Mouse (Mus musculus) forelimb bud, embryonic 11.5 days (tissue): ENCODE results near the gene Hemgn.

Experiments
- DNase-seq: peaks from one replicate; pipeline ENCODE4 v3.0.0-alpha.2; 2012; ENCODE audit warnings: low read depth, low spot score

The Hemgn gene

GRCm38 (mm10) chr4:46413406-46413805, at the start of gene Hemgn:
Hemgn (minus strand) TSS chr4:46413506.
- no peak for DNase-seq

GRCm38 (mm10) chr4:46458411-46458810, 45.1 kb upstream of the Hemgn start:
- DNase-seq = no peak

- DNase-seq = no peak
Measured at GRCm38 (mm10) chr4:46457186-46457585, 43.9 kb upstream of the Hemgn start.

GRCm38 (mm10) chr4:46456762-46457161, 43.5 kb upstream of the Hemgn start:
- no peak for DNase-seq

- no peak for DNase-seq
Measured at GRCm38 (mm10) chr4:46454097-46454864, 41.0 kb upstream of the Hemgn start.

- DNase-seq = peak; percentile 17
Measured at GRCm38 (mm10) chr4:46452855-46453719, 39.8 kb upstream of the Hemgn start.

GRCm38 (mm10) chr4:46452481-46452850, 39.2 kb upstream of the Hemgn start:
- peak; percentile 76 for DNase-seq

GRCm38 (mm10) chr4:46451758-46452480, 38.6 kb upstream of the Hemgn start:
- peak; percentile 64 for DNase-seq

GRCm38 (mm10) chr4:46451240-46451757, 38.0 kb upstream of the Hemgn start:
- peak; percentile 35 for DNase-seq

- DNase-seq = peak; percentile 92
Measured at GRCm38 (mm10) chr4:46450519-46451131, 37.3 kb upstream of the Hemgn start, which contains the start of gene Anp32b. Anp32b (plus strand) TSS chr4:46450902.

GRCm38 (mm10) chr4:46450020-46450518, 36.8 kb upstream of the Hemgn start:
- no peak for DNase-seq

- no peak for DNase-seq
Measured at GRCm38 (mm10) chr4:46448886-46449285, 35.6 kb upstream of the Hemgn start.

GRCm38 (mm10) chr4:46447461-46447860, 34.2 kb upstream of the Hemgn start:
- DNase-seq = no peak

GRCm38 (mm10) chr4:46445237-46445945, 32.1 kb upstream of the Hemgn start:
- DNase-seq = no peak

- DNase-seq = no peak
Measured at GRCm38 (mm10) chr4:46442501-46442900, 29.2 kb upstream of the Hemgn start.

- no peak for DNase-seq
Measured at GRCm38 (mm10) chr4:46432339-46433036, 19.2 kb upstream of the Hemgn start.

- DNase-seq = no peak
Measured at GRCm38 (mm10) chr4:46428903-46429499, 15.7 kb upstream of the Hemgn start.

GRCm38 (mm10) chr4:46422625-46423024, 9.3 kb upstream of the Hemgn start:
- no peak for DNase-seq

- no peak for DNase-seq
Measured at GRCm38 (mm10) chr4:46418851-46419250, 5.5 kb upstream of the Hemgn start.
